Mouse (Mus musculus) limb, embryonic 11.5 days (tissue): ENCODE results near the gene Gal3st2b. TPM values are rescaled to one million over a fixed set of nuclear protein-coding genes. Genes with fewer than 3 reads are reported as not detected.
"Not testable (repeated sequence)": the region's sequence is repeated elsewhere in the genome, so short reads cannot be mapped to it uniquely, and the experiment has no call there.

Experiments
- ATAC-seq: fragments of 200-750 bp; cut with Nextera tagmentation; 2 replicates; pipeline ENCODE4 v1.8.0; 2017; ENCODE audit warnings: low read depth; ENCODE audit not compliant: insufficient number of reproducible peaks, low FRiP score, low TSS enrichment
- DNase-seq: peaks from one replicate; pipeline ENCODE4 v3.0.0-alpha.2; 2015; ENCODE audit warnings: low spot score
- H3K27ac ChIP-seq: fragments of 300-500 bp; sonication (generic); replicated peaks from 2 replicates; pipeline ENCODE4 v1.5.1; 2014; ENCODE audit warnings: low read depth, mild to moderate bottlenecking, low read length
- H3K27me3 ChIP-seq: fragments of 300-500 bp; sonication (generic); 2 replicates; pipeline ENCODE4 v1.6.1; 2014; ENCODE audit warnings: mild to moderate bottlenecking, low read length, mixed read lengths; ENCODE audit not compliant: control insufficient read depth, insufficient read depth
- H3K36me3 ChIP-seq: fragments of 300-500 bp; sonication (generic); 2 replicates; pipeline ENCODE4 v1.6.1; 2014; ENCODE audit warnings: mild to moderate bottlenecking, low read length, moderate library complexity, mixed read lengths; ENCODE audit not compliant: control insufficient read depth, insufficient read depth
- H3K4me1 ChIP-seq: fragments of 300-500 bp; sonication (generic); 2 replicates; pipeline ENCODE4 v1.6.1; 2014; ENCODE audit warnings: low read length, mixed read lengths; ENCODE audit not compliant: control insufficient read depth, insufficient read depth
- H3K4me2 ChIP-seq: fragments of 300-500 bp; sonication (generic); 2 replicates; pipeline ENCODE4 v1.6.1; 2014; ENCODE audit warnings: low read depth, mild to moderate bottlenecking, moderate library complexity; ENCODE audit not compliant: severe bottlenecking
- H3K4me3 ChIP-seq: fragments of 300-500 bp; sonication (generic); 2 replicates; pipeline ENCODE4 v1.5.1; 2014; ENCODE audit warnings: low read depth, low read length
- H3K9ac ChIP-seq: fragments of 300-500 bp; sonication (generic); 2 replicates; pipeline ENCODE4 v1.6.1; 2014; ENCODE audit warnings: mild to moderate bottlenecking, low read length
- H3K9me3 ChIP-seq: fragments of 300-500 bp; sonication (generic); 2 replicates; pipeline ENCODE4 v1.6.1; 2016; ENCODE audit warnings: low read length; ENCODE audit not compliant: control insufficient read depth
- WGBS: fragments of 180-500 bp; shearing (Covaris S2); extraction: QIAGEN DNeasy Blood & Tissue Kit; methylation state at CpG from one replicate; pipeline ENCODE4 v1.1.7; 2014; 5-methylcytosine and 5-hydroxymethylcytosine counted together
- polyA plus RNA-seq: library from polyadenylated mRNA; unstranded; fragments of >200 nt; fragmentation: Nextera tagmentation; extraction: Ambion mirVana; gene quantifications from 2 replicates; pipeline ENCODE4 v1.2.1, GENCODE M21; 2014

Gal3st2b gene
- not detected in 2 replicates for polyA plus RNA-seq

DNA sequence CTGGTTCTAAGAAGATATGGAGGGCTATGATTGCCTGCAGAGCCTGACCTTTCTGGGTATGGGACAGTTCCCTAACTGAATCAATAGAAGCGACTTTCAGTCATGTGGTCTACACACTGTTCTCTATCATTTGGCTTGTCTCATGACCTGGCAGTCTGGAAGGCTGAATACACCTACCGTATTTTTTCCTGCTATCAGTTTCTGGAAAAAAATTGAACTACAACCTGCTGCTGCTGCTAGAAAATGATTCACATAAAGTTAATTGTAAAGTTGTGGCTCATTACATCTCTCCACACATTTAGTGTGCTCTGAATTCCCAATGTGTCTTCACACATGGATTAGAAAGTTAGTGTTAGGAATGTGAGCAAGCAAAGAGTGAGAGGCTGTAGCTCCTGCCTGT, at the start of gene Gal3st2b:
Gene Gal3st2b (plus strand): TSS at position 301 of the 400 bp plus-strand sequence.
- 84% methylated on average over 2 of the region's 2 CpGs for WGBS
- not testable (repeated sequence) for H3K4me3 ChIP-seq, ATAC-seq, H3K36me3 ChIP-seq, H3K9ac ChIP-seq, H3K9me3 ChIP-seq, H3K27ac ChIP-seq, DNase-seq, H3K4me2 ChIP-seq, H3K4me1 ChIP-seq, H3K27me3 ChIP-seq

DNA sequence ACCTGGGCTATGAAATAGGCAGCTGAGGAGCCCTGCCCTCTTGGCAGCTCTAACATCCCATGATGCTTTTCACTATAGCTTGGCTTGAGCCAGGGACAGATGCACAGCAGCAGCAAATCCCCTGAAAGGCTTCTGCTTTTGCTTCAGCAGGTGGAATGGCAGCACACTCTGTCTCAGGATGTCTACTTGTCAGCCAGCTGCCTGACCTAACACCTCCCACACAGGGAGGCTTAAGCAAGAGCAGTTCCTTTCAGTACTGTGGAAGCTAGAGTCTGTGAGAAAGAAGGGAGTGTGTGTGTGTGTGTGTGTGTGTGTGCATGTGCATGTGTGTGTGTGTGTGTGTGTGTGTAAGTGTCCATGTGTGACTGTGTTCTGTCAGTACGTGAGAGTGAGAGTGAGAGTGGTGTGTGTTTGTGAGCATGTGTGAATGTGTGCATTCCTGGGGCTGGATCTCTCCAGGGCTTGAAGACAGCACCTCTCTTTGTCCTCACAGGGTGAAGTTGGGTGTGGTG, 46.5 kb upstream of the Gal3st2b start:
- not testable (repeated sequence) for H3K4me2 ChIP-seq, H3K4me1 ChIP-seq, H3K27me3 ChIP-seq, H3K36me3 ChIP-seq, DNase-seq, H3K9ac ChIP-seq, H3K9me3 ChIP-seq, ATAC-seq, H3K27ac ChIP-seq, H3K4me3 ChIP-seq
- no CpG with 5 or more reads among the region's 1 CpGs for WGBS

DNA sequence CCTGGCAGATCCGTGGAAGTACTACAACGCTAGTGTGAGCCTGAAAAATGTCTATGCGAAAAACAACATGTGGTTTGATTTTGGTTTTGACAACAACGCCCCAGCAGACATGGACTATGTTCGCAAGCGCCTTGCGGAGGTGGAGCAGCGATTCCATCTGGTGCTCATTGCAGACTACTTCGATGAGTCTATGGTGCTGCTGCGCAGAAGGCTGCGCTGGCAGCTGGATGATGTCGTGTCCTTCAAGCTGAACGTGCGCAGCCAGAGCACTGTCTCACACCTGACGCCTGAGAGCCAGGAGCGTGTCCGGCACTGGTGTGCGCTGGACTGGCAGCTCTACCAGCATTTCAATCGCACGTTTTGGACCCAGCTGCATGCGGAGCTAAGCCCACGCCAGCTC, 43.7 kb upstream of the Gal3st2b start:
- H3K27me3 ChIP-seq, H3K4me2 ChIP-seq, H3K9me3 ChIP-seq, DNase-seq, H3K36me3 ChIP-seq, H3K4me1 ChIP-seq, ATAC-seq, H3K9ac ChIP-seq, H3K4me3 ChIP-seq, H3K27ac ChIP-seq: not testable (repeated sequence)
- WGBS: 89% methylated on average over 9 of the region's 22 CpGs

DNA sequence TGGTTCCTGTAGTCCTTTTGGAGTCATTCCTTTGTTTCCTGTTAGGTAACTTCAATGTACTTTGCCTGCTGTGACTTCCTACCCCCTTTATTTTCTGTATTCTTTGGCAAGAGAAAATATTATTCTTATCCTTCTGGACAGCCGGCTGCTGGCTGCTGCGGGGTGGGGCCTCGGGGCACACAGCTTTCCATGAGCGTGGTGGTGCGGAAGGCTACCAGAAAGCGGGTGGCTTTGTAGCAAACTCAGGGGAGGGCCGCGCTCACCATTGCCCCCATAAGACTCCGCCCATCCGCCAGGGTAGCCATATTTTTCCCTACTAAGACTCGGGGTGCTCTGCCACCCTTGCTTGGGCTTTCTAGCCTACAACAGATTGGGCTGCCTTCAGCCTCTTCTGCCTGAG, 36.3 kb upstream of the Gal3st2b start:
- not testable (repeated sequence) for H3K4me1 ChIP-seq, H3K9ac ChIP-seq, H3K9me3 ChIP-seq, H3K27me3 ChIP-seq, ATAC-seq, H3K4me2 ChIP-seq, H3K36me3 ChIP-seq, H3K4me3 ChIP-seq, DNase-seq, H3K27ac ChIP-seq
- WGBS: no CpG with 5 or more reads among the region's 11 CpGs

DNA sequence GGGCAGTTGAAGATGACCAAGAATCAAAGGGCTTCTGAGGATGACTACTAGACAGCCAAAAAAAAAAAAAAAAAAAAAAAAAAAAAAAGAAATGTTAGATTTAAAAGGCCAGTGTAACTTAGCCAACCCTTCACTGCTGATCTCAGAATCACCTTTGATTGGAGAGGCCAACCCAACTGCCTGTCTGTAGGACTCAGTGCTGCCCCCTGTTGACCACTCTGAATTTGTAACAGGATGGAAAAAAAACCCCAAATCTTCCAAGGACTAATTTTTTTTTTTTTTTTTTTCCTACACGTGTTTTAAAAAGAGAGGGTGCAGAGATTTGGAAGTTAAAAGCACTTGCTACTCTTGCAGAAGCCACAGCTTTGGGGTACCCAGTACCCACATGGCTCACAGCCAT, 27.2 kb upstream of the Gal3st2b start:
- H3K4me3 ChIP-seq, H3K27ac ChIP-seq, H3K4me1 ChIP-seq, H3K27me3 ChIP-seq, H3K36me3 ChIP-seq, H3K9me3 ChIP-seq, ATAC-seq, H3K4me2 ChIP-seq, H3K9ac ChIP-seq: not testable (repeated sequence)
- peak; percentile 18 for DNase-seq
- WGBS: 60% methylated on average over 1 of the region's 1 CpGs

DNA sequence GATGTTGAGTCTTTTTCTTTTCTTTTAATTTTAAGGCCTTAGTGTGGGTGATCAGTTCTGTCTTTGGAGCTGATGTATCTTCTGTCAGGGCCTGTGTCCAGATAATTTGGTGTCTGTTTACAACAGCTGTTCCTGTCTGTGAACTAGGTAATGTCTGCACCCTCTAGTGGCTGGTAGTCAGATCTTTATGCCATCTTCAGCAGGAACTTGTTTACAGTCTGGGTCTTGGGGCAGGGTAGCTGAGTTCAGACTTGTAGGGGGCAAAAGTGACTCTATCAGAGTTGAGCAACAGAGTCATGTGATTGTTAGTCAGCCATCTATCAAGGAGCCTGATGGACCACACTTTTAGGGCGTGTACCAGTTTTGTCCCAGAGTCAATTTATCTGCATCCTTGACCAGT, 20.7 kb upstream of the Gal3st2b start:
- not testable (repeated sequence) for H3K4me1 ChIP-seq, ATAC-seq, H3K36me3 ChIP-seq, DNase-seq, H3K4me2 ChIP-seq, H3K27ac ChIP-seq, H3K4me3 ChIP-seq, H3K9me3 ChIP-seq, H3K27me3 ChIP-seq, H3K9ac ChIP-seq
- WGBS: no CpG with 5 or more reads among the region's 1 CpGs

DNA sequence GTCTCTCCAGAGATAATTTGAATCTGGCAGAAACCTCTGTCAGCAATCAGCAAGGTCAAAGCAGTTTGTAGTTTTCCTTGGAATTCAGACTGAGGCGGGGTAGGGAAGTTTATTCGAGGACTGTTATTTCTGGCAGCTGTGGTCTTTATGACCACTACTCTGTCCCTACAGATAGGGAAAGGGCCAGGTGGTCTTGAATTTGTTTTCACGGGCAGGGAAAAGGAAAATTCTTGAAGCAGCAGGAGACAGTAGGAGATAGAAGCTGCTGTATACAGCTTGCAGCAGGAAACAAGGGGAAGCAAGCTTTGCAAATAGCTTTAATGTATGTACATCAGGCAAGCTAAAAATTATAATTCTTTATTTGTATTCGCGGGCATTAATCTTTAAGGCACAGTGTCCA, 16.8 kb upstream of the Gal3st2b start:
- 48% methylated on average over 3 of the region's 5 CpGs for WGBS
- ATAC-seq, H3K4me2 ChIP-seq: not testable (repeated sequence)

DNA sequence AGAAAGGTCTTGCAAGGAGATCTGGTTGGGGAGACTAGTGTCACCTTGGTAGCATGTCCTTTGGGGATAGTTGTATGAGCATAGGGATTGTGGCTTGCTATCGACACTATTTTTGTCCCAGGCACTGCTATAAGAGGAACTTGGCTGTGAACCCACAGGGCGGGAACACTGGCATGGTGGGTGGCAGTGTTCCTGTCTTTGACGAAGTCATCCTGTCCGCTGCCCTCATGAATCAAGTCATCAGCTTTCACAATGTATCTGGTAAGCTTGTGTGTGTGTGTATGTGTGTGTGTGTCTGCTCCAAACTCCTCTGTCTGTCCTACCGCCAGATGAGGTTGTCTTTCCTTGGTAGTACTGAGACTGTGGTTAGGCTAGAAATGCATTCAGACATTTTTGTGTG, 11.4 kb upstream of the Gal3st2b start:
- H3K4me1 ChIP-seq, DNase-seq, H3K27me3 ChIP-seq, H3K9ac ChIP-seq, H3K4me3 ChIP-seq, H3K4me2 ChIP-seq, H3K9me3 ChIP-seq, ATAC-seq, H3K36me3 ChIP-seq, H3K27ac ChIP-seq: not testable (repeated sequence)
- WGBS: 90% methylated on average over 2 of the region's 5 CpGs

More for the DNA sequence above, 16.8 kb upstream of the Gal3st2b start:
- not testable (repeated sequence) for H3K9ac ChIP-seq, H3K36me3 ChIP-seq, H3K27ac ChIP-seq, DNase-seq, H3K4me3 ChIP-seq, H3K9me3 ChIP-seq, H3K27me3 ChIP-seq, H3K4me1 ChIP-seq

DNA sequence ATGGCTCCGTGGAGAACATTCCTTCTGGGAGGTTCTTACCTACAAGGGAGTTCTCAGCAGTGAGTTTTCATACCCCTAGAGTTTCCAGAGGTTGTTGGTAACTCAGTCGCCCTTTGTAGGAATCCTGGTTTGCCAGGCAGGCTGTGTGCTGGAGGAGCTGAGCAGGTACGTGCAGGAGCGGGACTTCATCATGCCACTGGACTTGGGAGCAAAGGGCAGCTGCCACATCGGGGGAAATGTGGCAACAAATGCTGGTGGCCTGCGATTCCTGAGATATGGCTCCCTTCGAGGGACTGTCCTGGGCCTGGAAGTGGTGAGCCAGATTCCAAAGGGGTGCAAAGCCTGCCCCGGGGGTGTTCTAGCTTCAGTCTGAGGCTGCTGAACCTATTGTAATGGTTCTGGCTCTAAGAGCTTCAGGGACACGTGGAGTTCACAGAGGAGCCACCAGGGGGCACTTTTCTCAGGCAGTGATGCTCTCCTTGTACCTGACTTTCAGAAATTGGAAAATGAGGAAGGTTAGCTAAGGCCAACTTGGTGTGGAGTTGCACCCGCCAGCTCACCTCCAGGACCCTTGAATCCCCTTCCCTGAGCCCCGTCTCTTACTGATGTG, 9.0 kb upstream of the Gal3st2b start:
- H3K27me3 ChIP-seq, H3K4me2 ChIP-seq, H3K36me3 ChIP-seq, ATAC-seq, H3K9me3 ChIP-seq, H3K4me1 ChIP-seq, H3K27ac ChIP-seq, H3K9ac ChIP-seq, H3K4me3 ChIP-seq, DNase-seq: not testable (repeated sequence)
- no CpG with 5 or more reads among the region's 11 CpGs for WGBS
